Mouse (Mus musculus) intestine, embryonic 14.5 days (tissue): ENCODE data around the gene Ift43. TPM values are rescaled to one million over a fixed set of nuclear protein-coding genes. Genes with fewer than 3 reads are reported as not detected.
A peak's percentile ranks its signal among the peaks of the same experiment; 100 is the strongest.

ENCODE experiments used
- ATAC-seq: fragments of 200-750 bp; cut with Nextera tagmentation; replicated peaks from 2 replicates; pipeline ENCODE4 v1.8.0; 2017; ENCODE audit warnings: low read depth, moderate number of reproducible peaks, moderate TSS enrichment, moderate library complexity; ENCODE audit not compliant: low FRiP score, low TSS enrichment
- DNase-seq: peaks from one replicate; pipeline ENCODE4 v3.0.0-alpha.2; 2018; ENCODE audit warnings: low spot score
- H3K27ac ChIP-seq: fragments of 300-500 bp; sonication (generic); 2 replicates; pipeline ENCODE4 v1.5.1; 2014; ENCODE audit warnings: low read depth, mild to moderate bottlenecking, control low read depth
- H3K27me3 ChIP-seq: fragments of 300-500 bp; sonication (generic); replicated peaks from 2 replicates; pipeline ENCODE4 v1.6.1; 2014; ENCODE audit warnings: low read length, control low read depth; ENCODE audit not compliant: control insufficient read depth, insufficient read depth
- H3K36me3 ChIP-seq: fragments of 300-500 bp; sonication (generic); 2 replicates; pipeline ENCODE4 v1.6.1; 2014; ENCODE audit warnings: low read length, control low read depth; ENCODE audit not compliant: control insufficient read depth, insufficient read depth
- H3K4me1 ChIP-seq: fragments of 300-500 bp; sonication (generic); replicated peaks from 2 replicates; pipeline ENCODE4 v1.6.1; 2014; ENCODE audit warnings: low read length, control low read depth, mixed read lengths; ENCODE audit not compliant: control insufficient read depth, insufficient read depth
- H3K4me2 ChIP-seq: fragments of 300-500 bp; sonication (generic); 2 replicates; pipeline ENCODE4 v1.6.1; 2014; ENCODE audit warnings: low read length
- H3K4me3 ChIP-seq: fragments of 300-500 bp; sonication (generic); 2 replicates; pipeline ENCODE4 v1.5.1; 2014; ENCODE audit warnings: low read depth, low read length, control low read depth, mixed read lengths
- H3K9ac ChIP-seq: fragments of 300-500 bp; sonication (generic); 2 replicates; pipeline ENCODE4 v1.6.1; 2014; ENCODE audit warnings: mild to moderate bottlenecking, low read length
- H3K9me3 ChIP-seq: fragments of 300-500 bp; sonication (generic); 2 replicates; pipeline ENCODE4 v1.6.1; 2016; ENCODE audit warnings: low read length, control low read depth; ENCODE audit not compliant: control insufficient read depth
- WGBS: fragments of 180-500 bp; shearing (Covaris S2); extraction: QIAGEN DNeasy Blood & Tissue Kit; methylation state at CpG from one replicate; pipeline ENCODE4 v1.1.7; 2014; 5-methylcytosine and 5-hydroxymethylcytosine counted together
- polyA plus RNA-seq: library from polyadenylated mRNA; unstranded; fragments of >200 nt; fragmentation: Nextera tagmentation; extraction: Ambion mirVana; gene quantifications from 2 replicates; pipeline ENCODE4 v1.2.1, GENCODE M21; 2014

The Ift43 gene
- polyA plus RNA-seq, 1 experiment from 2014 or later = 81.5 TPM

GRCm38 (mm10) chr12:86146246-86146645 lies 63.9 kb downstream of the Ift43 start:
- no peak overlapping the region for H3K9ac ChIP-seq
- DNase-seq = no peak
- no peak overlapping the region for H3K27ac ChIP-seq
- H3K36me3 ChIP-seq = peaks cover 12% of the 10 kb centered on the region; the same call in 1 of the 2 replicates
- no peak overlapping the region for H3K4me3 ChIP-seq
- no peaks in the 10 kb centered on the region for H3K9me3 ChIP-seq
- no peaks in the 10 kb centered on the region for H3K4me1 ChIP-seq
- WGBS = 93% methylated on average over 3 of the region's 3 CpGs
- no peak for ATAC-seq
- no peak overlapping the region for H3K4me2 ChIP-seq
- H3K27me3 ChIP-seq = no peaks in the 10 kb centered on the region

GRCm38 (mm10) chr12:86148271-86148670 lies 65.9 kb downstream of the Ift43 start:
- DNase-seq (no peak), ATAC-seq (no peak)

GRCm38 (mm10) chr12:86149087-86149486 lies 66.7 kb downstream of the Ift43 start:
- H3K27me3 ChIP-seq = no peaks in the 10 kb centered on the region
- DNase-seq (no peak), ATAC-seq (no peak)
- no peak overlapping the region for H3K4me3 ChIP-seq
- WGBS = 73% methylated on average over 6 of the region's 6 CpGs
- H3K9me3 ChIP-seq = no peaks in the 10 kb centered on the region
- H3K36me3 ChIP-seq = peaks cover 7% of the 10 kb centered on the region; the same call in 1 of the 2 replicates
- no peak overlapping the region for H3K4me2 ChIP-seq
- H3K9ac ChIP-seq = no peak overlapping the region
- no peak overlapping the region for H3K27ac ChIP-seq
- H3K4me1 ChIP-seq = no peaks in the 10 kb centered on the region

More at GRCm38 (mm10) chr12:86148271-86148670, 65.9 kb downstream of the Ift43 start:
- Histone ChIP-seq H3K4me2 (no peak overlapping the region), H3K4me1 (no peaks in the 10 kb centered on the region), H3K9ac (no peak overlapping the region), H3K4me3 (no peak overlapping the region), H3K27me3 (no peaks in the 10 kb centered on the region), H3K36me3 (peaks cover 7% of the 10 kb centered on the region; the same call in 1 of the 2 replicates), H3K27ac (no peak overlapping the region), H3K9me3 (no peaks in the 10 kb centered on the region)
- 87% methylated on average over 6 of the region's 6 CpGs for WGBS

GRCm38 (mm10) chr12:86151941-86152340 lies 69.6 kb downstream of the Ift43 start:
- H3K27me3 ChIP-seq = no peaks in the 10 kb centered on the region
- H3K9ac ChIP-seq = no peak overlapping the region
- H3K4me3 ChIP-seq = no peak overlapping the region
- H3K4me1 ChIP-seq = 0 out of 2 replicates have a peak, but pooled peaks cover 2% of the 10 kb centered on the region
- H3K36me3 ChIP-seq = no peaks in the 10 kb centered on the region
- DNase-seq (no peak), ATAC-seq (no peak)
- 47% methylated on average over 12 of the region's 12 CpGs for WGBS
- no peak overlapping the region for H3K27ac ChIP-seq
- no peaks in the 10 kb centered on the region for H3K9me3 ChIP-seq
- H3K4me2 ChIP-seq = no peak overlapping the region

GRCm38 (mm10) chr12:86153213-86153957 lies 71.0 kb downstream of the Ift43 start:
- no peak overlapping the region for H3K9ac ChIP-seq
- H3K27me3 ChIP-seq = no peaks in the 10 kb centered on the region
- H3K36me3 ChIP-seq = no peaks in the 10 kb centered on the region
- H3K27ac ChIP-seq = no peak overlapping the region
- DNase-seq (no peak), ATAC-seq (no peak)
- H3K4me1 ChIP-seq = 0 out of 2 replicates have a peak, but pooled peaks cover 6% of the 10 kb centered on the region
- no peak overlapping the region for H3K4me2 ChIP-seq
- H3K4me3 ChIP-seq = no peak overlapping the region
- no peaks in the 10 kb centered on the region for H3K9me3 ChIP-seq
- WGBS = 88% methylated on average over 12 of the region's 12 CpGs

- DNase-seq (no peak), ATAC-seq (no peak)
- H3K4me3 ChIP-seq = no peak overlapping the region
- peaks cover 12% of the 10 kb centered on the region; the same call in 1 of the 2 replicates for H3K4me1 ChIP-seq
- 88% methylated on average over 8 of the region's 8 CpGs for WGBS
- no peaks in the 10 kb centered on the region for H3K9me3 ChIP-seq
- H3K27ac ChIP-seq = no peak overlapping the region
- no peak overlapping the region for H3K9ac ChIP-seq
- no peak overlapping the region for H3K4me2 ChIP-seq
- H3K27me3 ChIP-seq = no peaks in the 10 kb centered on the region
- no peaks in the 10 kb centered on the region for H3K36me3 ChIP-seq
Measured at GRCm38 (mm10) chr12:86155176-86155575, 72.8 kb downstream of the Ift43 start.

- no peaks in the 10 kb centered on the region for H3K27me3 ChIP-seq
- no peak overlapping the region for H3K4me2 ChIP-seq
- no peaks in the 10 kb centered on the region for H3K9me3 ChIP-seq
- no peak overlapping the region for H3K4me3 ChIP-seq
- 88% methylated on average over 8 of the region's 8 CpGs for WGBS
- no peak for DNase-seq
- 0 out of 2 replicates have a peak, but pooled peaks cover 5% of the 10 kb centered on the region for H3K36me3 ChIP-seq
- H3K9ac ChIP-seq = no peak overlapping the region
- H3K27ac ChIP-seq = peak overlapping the region; percentile 19; the same call in 1 of the 2 replicates
- ATAC-seq = no peak
- H3K4me1 ChIP-seq = peaks cover 12% of the 10 kb centered on the region; the same call in 1 of the 2 replicates
Measured at GRCm38 (mm10) chr12:86157166-86157565, 74.8 kb downstream of the Ift43 start.

GRCm38 (mm10) chr12:86157894-86158444 lies 75.6 kb downstream of the Ift43 start:
- Histone ChIP-seq H3K4me2 (no peak overlapping the region), H3K27me3 (no peaks in the 10 kb centered on the region), H3K4me1 (peaks cover 13% of the 10 kb centered on the region; the same call in 1 of the 2 replicates), H3K9me3 (no peaks in the 10 kb centered on the region), H3K27ac (peak overlapping the region; percentile 64; the same call in 1 of the 2 replicates), H3K9ac (no peak overlapping the region), H3K36me3 (peaks cover 8% of the 10 kb centered on the region; the same call in 1 of the 2 replicates), H3K4me3 (no peak overlapping the region)
- 18% methylated on average over 8 of the region's 8 CpGs for WGBS
- ATAC-seq (peak; percentile 61), DNase-seq (peak; percentile 73)
